Mouse (Mus musculus) T-cell, adult 2 months (primary cell): Measurements from ENCODE around the gene Gmds.

Experiments
- DNase-seq: peaks from one replicate; pipeline ENCODE4 v3.0.0; 2022; ENCODE audit warnings: low spot score

Gmds gene

GRCm38 (mm10) chr13:31810693-31811541 lies 527.6 kb downstream of the Gmds start:
- DNase-seq = no peak

- no peak for DNase-seq
Measured at GRCm38 (mm10) chr13:31810375-31810692, 528.2 kb downstream of the Gmds start.

GRCm38 (mm10) chr13:31809701-31810100 lies 528.8 kb downstream of the Gmds start:
- DNase-seq = no peak

- no peak for DNase-seq
Measured at GRCm38 (mm10) chr13:31808804-31809420, 529.6 kb downstream of the Gmds start.

GRCm38 (mm10) chr13:31808116-31808803 lies 530.3 kb downstream of the Gmds start:
- DNase-seq = no peak

GRCm38 (mm10) chr13:31807736-31808115 lies 530.8 kb downstream of the Gmds start:
- no peak for DNase-seq

- no peak for DNase-seq
Measured at GRCm38 (mm10) chr13:31806890-31807735, 531.4 kb downstream of the Gmds start.

- DNase-seq = no peak
Measured at GRCm38 (mm10) chr13:31806428-31806832, 532.1 kb downstream of the Gmds start, which contains the start of gene Foxc1. TSS of gene Foxc1 (plus strand) at chr13:31806633.

- DNase-seq = no peak
Measured at GRCm38 (mm10) chr13:31805831-31806427, 532.6 kb downstream of the Gmds start.

- DNase-seq = no peak
Measured at GRCm38 (mm10) chr13:31804571-31804970, 534.0 kb downstream of the Gmds start.

GRCm38 (mm10) chr13:31803166-31804093 lies 535.1 kb downstream of the Gmds start:
- DNase-seq = no peak

GRCm38 (mm10) chr13:31802447-31802846 lies 536.1 kb downstream of the Gmds start:
- DNase-seq = no peak

GRCm38 (mm10) chr13:31801703-31802305 lies 536.7 kb downstream of the Gmds start:
- DNase-seq = no peak

- DNase-seq = peak; percentile 41
Measured at GRCm38 (mm10) chr13:31800581-31801576, 537.7 kb downstream of the Gmds start.

GRCm38 (mm10) chr13:31798075-31798474 lies 540.5 kb downstream of the Gmds start:
- DNase-seq = no peak

- DNase-seq = no peak
Measured at GRCm38 (mm10) chr13:31797346-31797745, 541.2 kb downstream of the Gmds start.

GRCm38 (mm10) chr13:31793163-31793562 lies 545.4 kb downstream of the Gmds start:
- no peak for DNase-seq

- no peak for DNase-seq
Measured at GRCm38 (mm10) chr13:31792480-31793132, 545.9 kb downstream of the Gmds start.
